Mouse (Mus musculus): ENCODE measurements at regions not wholly inside any gene's neighbourhood (a gene's known extent, or its start where the extent isn't known, plus 50 kb on each side); places are given as distances from the start of the nearest gene placed in this dataset.
"Not testable (repeated sequence)": the region's sequence is repeated elsewhere in the genome, so short reads cannot be mapped to it uniquely, and the experiment has no call there.

DNA sequence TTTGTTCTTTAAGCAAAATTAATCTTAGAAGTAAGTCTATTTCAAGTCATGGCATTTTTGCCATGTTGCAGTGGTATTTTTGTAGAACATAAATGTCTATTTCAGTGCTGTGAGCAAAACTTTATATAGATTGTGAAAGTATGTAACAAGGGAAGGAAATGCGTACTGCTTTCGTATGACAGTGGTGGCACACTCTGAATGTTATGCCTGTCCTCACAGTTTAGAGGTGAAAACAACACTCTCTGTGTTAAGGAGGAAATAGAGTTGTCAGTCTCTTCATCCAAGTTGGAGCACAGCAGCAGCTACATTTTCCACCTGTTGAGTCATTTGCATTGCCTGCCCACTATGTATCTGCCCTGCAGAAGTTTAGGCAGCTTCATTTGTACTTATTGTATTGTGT, 550.0 kb upstream of the Gm10801 start:
- no peak for DNase-seq (ENCODE audit: low read depth)
- TF ChIP-seq POLR2A (IDR thresholded peaks at IDR 0.05; ENCODE audit: borderline replicate concordance, extremely low read depth, insufficient read depth, insufficient read length, poor library complexity, severe bottlenecking) (no peak), CTCF (IDR thresholded peaks at IDR 0.05; ENCODE audit: borderline replicate concordance, extremely low read depth, insufficient read depth, insufficient read length) (no peak)

DNA sequence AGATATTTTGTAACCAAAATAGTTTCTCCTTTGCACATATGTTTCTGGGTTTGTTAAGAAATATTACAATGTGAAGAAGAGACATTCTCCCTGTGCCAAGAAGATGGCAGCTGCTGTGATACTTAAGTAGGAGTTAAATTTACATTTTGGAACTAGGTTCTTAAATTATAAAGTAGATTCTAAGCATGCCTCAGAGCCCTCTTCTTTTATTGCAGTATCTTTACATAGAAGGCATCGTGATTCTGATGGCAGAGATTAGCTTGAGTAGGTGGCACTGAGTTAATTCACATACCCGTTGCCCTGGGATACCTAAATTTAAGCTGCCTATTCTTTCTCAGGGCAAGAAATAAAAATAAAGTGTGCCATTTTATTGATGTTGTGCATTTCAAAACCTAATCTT, 538.6 kb upstream of the Gm10801 start:
- DNase-seq (ENCODE audit: low read depth), result no peak
- TF ChIP-seq CTCF (IDR thresholded peaks at IDR 0.05; ENCODE audit: borderline replicate concordance, extremely low read depth, insufficient read depth, insufficient read length) (no peak), POLR2A (IDR thresholded peaks at IDR 0.05; ENCODE audit: borderline replicate concordance, extremely low read depth, insufficient read depth, insufficient read length, poor library complexity, severe bottlenecking) (no peak)

DNA sequence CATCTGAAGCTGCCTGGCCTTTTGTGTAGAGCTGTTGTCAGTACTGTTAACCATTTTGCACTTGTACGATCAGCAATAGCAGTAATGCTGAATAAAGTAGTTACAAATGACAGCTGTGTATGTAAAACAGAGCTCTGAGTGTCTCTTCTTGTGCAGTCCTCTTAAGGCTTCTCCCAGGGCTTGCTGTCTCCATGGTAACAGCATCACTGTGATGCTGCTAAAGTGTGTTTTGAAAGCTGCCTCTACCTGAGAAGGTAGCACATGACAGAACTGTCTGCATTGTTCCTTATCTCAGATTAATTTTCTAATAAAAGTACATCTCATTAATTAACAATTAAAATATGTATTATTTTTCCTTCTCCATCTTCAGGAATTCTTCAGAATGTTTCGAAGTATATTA, 537.4 kb upstream of the Gm10801 start:
- peak; percentile 82 for DNase-seq (ENCODE audit: low read depth)
- TF ChIP-seq POLR2A (IDR thresholded peaks at IDR 0.05; ENCODE audit: borderline replicate concordance, extremely low read depth, insufficient read depth, insufficient read length, poor library complexity, severe bottlenecking) (no peak), CTCF (IDR thresholded peaks at IDR 0.05; ENCODE audit: borderline replicate concordance, extremely low read depth, insufficient read depth, insufficient read length) (no peak)

DNA sequence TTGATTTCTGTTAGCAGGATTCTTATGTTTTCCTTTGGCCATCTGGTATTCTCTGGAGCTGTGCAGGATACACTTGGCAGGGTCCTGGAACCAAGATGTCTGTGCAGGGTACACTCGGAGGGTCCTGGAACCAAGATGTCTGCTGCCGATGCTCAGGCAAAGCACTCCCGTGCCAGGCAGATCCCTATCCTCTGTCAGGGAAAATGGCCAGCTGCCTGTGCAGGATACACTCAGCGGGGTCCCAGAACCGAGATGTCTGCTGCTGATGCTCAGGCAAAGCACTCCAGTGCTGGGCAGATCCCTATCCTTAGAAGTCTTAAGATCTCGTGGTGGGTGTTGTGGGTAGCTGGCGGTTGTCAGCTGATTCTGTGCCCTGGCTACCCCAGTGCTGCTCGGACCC, 521.6 kb upstream of the Gm10801 start:
- DNase-seq (ENCODE audit: low read depth), result not testable (repeated sequence)

DNA sequence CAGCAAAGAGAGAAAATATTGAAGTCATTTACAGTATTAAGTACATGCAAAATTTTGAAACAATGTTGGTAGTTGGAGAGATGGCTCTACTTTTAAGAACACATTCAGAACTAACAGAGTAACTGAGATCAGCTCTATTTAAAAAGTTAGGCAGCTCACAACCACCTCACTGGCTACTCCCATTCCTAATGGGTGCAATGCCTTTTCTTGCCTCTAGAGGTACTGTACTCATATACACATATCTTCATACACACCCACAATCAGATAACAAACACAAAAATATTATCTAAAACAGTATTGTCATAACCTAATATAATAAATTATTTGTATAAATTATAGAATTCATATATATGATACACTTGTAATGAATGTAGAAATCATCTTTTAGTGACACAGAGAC, 518.3 kb upstream of the Gm10801 start:
- DNase-seq (ENCODE audit: low read depth), result no peak
- no peak for TF ChIP-seq POLR2A (IDR thresholded peaks at IDR 0.05; ENCODE audit: borderline replicate concordance, extremely low read depth, insufficient read depth, insufficient read length, poor library complexity, severe bottlenecking)
- TF ChIP-seq CTCF (IDR thresholded peaks at IDR 0.05; ENCODE audit: borderline replicate concordance, extremely low read depth, insufficient read depth, insufficient read length), result peak; percentile 7; the same call in 1 of the 2 replicates
